Mouse (Mus musculus) Muller cell, postnatal 12 days (primary cell): ENCODE results near the gene Ube4b.
A peak's percentile ranks its signal among the peaks of the same experiment; 100 is the strongest.

ENCODE experiments used
- DNase-seq: peaks from one replicate; pipeline ENCODE4 v3.0.0-alpha.2; 2015; ENCODE audit errors: inconsistent ontology term

Gene Ube4b

DNA sequence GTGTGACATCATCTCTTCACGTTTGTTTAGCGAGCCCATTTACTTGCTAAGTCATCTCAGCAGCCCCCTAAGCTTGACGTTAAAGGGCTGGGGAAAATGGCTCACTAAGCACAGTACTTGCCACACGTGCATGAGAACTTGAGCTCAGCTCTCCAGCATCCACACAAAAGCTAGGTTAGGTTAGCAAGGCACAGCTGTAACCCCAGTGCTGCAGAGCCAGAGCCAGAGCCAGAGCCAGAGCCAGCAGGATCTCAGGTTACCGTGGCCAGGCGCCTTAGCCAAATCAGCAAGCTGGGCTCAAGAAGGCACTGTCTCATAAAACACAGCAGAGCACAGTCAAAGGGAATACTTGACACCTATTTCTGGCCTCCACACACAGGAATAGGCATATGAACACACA lies 31.0 kb downstream of the Ube4b start:
- DNase-seq, result no peak

GRCm38 (mm10) chr4:149394292-149394691 lies 32.3 kb downstream of the Ube4b start:
- DNase-seq, result no peak

DNA sequence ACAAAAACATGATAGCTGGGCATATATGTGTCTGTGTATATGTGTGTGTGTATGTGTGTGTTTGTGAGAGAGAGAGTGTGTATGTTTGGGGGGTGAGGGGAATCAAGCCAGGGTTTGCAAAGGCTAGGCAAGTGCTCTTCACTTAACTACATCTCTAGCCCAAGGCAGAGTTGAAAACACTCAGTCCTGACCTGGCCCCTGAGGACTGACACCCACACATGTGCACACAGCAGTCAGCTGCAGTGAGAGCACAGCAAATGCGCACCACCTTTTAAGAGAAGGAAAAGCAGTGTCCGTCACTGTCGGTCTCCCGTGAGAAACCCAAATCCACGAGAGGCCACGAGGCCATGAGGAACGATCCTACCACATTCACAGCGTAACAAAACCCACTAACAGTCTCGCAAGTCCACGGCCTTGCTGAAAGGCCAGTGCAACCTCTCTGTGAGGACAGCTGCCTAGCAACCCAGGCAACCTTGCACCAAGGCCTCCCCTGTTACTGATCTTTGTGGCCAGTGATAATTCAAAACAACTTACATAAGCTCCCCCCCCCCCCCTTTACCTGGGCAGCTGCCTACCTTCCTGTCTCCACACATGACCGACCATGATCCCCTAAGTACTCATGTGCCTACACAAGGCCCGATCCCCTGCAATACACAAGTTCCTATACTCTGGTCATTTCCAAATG lies 33.1 kb downstream of the Ube4b start:
- DNase-seq, result no peak

- DNase-seq, result peak; percentile 79
Measured at GRCm38 (mm10) chr4:149392359-149392758, 34.2 kb downstream of the Ube4b start.

DNA sequence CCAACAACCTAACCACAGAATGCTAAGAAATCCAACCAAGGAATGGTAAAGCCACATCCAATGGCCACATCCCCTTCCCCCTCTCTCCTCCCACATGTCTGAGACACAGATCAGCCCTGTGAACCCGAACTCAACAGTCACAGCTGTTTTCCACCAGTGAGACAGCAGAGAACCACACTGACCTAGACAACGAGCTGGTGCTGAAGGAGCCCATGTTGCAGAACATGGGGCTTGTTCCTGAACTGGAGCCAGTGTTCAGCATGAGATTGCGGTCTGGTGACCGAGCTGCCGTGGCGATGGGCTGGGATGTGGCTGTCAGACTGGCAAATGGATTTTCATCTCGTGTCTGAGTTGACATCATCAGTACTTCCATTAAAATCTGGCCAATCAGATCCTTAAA lies 45.5 kb downstream of the Ube4b start:
- no peak for DNase-seq

DNA sequence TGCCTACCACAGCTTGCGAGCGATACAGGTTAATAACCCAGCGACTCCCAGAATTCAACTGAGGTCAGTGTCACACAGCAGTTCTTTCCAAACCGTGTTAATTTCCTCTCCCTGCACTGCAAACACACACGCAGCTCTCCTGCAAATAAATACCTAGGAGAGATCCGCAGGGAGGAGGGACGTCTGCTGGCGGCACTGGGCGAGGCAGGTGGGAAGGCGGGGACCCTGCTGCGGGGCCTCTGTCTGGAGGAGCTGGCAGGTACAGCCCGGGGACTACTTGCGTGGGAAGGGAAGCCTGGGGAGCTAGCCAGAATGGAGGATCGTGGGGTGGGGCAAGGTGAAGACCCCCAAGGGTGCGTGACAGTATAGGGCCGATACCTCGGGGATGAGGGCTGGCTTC lies 46.7 kb downstream of the Ube4b start:
- DNase-seq, result no peak

DNA sequence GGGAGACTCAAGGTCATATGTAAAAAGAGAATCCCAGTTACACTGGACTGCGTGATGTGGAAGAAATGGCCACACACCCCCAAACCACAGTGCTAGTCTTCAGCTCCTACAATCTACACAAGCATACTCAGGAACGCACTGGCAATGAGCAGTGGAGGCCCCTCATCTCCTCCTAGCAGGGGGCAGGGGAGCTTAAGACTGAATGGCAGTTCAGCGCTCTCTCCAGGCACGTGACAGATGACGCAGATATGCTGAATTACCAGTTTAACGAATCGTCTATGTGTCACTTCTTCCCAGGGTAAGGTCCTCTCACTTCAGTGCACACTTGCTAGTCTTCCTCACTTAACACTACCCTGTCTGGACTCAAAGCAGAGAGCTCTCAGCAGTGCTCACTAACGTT lies 47.7 kb downstream of the Ube4b start:
- DNase-seq, result peak; percentile 43

DNA sequence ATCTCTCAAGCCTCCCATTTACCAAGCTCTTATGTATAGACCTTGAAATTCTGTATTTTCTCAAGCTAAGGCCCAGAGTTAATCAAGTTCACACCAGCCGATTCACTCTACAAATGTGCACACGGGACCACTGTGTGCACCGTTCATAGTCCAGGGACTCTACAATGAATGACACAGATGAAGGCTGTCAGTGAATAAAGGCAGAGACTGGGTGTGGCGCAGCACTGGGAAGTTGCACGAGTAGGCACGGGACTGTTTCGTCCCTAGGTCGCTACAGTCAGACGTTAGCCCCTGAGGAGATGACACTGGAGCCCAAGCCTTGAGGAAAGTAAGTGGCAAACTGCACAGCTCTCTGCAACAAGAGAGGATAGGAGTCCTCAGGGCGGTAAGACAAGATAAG lies 50.5 kb downstream of the Ube4b start:
- no peak for DNase-seq

- DNase-seq, result no peak
Measured at GRCm38 (mm10) chr4:149374662-149375061, 51.9 kb downstream of the Ube4b start.

DNA sequence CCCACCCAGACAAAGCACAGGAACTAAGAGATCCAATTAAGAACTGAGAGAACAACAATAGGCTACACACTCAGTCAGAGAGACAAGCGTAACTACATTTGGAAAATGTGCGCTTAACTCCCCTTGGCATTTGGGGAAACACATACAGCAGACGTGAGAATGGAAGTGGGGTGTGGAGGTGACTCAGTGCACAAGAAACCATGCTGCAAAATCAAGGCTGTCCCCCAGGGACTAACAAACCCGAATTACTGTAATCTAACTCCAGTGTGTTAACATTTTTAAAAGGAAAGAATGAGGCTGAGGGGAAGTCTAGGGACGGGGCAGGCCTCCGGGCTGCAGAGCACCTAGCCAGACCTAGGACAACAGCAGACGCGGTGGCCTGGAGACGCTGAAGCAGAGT lies 52.6 kb downstream of the Ube4b start:
- no peak for DNase-seq

- no peak for DNase-seq
Measured at GRCm38 (mm10) chr4:149373431-149373830, 53.1 kb downstream of the Ube4b start.

GRCm38 (mm10) chr4:149365702-149366370 lies 60.7 kb downstream of the Ube4b start:
- no peak for DNase-seq

- DNase-seq, result peak; percentile 39
Measured at GRCm38 (mm10) chr4:149364896-149365295, 61.7 kb downstream of the Ube4b start.

- DNase-seq, result no peak
Measured at GRCm38 (mm10) chr4:149361051-149361450, 65.5 kb downstream of the Ube4b start.

GRCm38 (mm10) chr4:149360647-149361046 lies 65.9 kb downstream of the Ube4b start:
- DNase-seq, result no peak

DNA sequence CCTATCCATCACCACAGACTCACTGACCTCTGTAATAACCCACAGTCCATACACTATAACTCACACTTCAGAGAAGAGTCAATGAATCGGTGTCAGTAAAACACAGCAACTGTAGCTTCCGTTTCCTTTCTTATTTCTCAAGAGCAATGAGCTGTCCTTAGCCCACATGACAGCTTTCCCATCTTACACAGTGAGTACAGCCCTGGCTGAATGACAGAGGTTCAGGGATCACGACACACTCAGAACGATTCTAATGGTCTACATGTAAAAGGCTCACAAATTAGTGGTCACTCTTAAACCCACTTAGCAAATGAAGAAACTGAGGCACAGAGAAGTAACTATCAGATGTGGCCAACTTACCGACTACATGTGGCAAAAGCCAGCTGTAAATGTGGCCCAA lies 68.6 kb downstream of the Ube4b start:
- DNase-seq, result no peak

GRCm38 (mm10) chr4:149354671-149355070 lies 71.9 kb downstream of the Ube4b start:
- no peak for DNase-seq

GRCm38 (mm10) chr4:149351596-149352150 lies 74.9 kb downstream of the Ube4b start:
- no peak for DNase-seq

- DNase-seq, result no peak
Measured at GRCm38 (mm10) chr4:149348963-149349362, 77.6 kb downstream of the Ube4b start.

DNA sequence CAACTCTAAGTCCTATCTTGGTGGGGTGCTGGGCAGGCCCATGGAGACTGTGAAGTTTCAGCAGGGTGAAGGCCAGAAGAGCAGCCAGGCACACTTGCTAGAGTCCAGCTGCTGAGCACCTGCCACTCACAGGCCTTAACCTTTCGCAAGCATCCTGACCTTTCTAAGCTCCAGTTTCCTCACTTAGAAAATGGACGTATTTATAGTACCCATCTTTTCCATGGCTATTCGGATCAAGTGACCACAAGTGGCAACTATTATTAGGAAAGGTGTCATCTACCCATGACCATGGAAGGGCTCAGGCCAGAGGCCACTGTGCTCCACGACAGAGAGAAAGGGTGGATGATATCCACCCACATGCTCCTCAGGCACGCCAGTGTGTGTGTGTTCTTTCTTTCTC lies 80.7 kb downstream of the Ube4b start:
- DNase-seq, result no peak

DNA sequence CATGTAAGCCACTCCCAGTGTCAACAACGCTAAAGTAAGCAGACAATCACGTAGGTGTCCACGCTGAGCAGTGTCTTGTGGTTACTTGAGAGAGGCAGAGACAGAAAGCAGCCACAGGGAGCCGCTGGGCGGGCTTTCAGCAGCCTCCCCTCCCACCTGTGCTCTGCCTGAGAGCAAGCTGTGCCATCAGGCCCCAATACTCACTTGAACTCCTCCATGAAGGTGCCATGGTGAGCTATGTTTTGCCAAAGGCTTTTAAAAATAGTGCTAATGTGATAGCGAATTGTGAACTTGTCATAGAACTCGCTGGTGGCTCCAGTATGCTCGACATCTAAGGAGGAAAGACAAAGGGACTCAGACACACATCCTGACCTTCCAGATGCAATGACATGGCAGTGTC lies 82.2 kb downstream of the Ube4b start:
- no peak for DNase-seq

- no peak for DNase-seq
Measured at GRCm38 (mm10) chr4:149340680-149341079, 85.9 kb downstream of the Ube4b start.
